Mouse (Mus musculus): ENCODE measurements around the gene Zfp977.
"Not testable (repeated sequence)": the region's sequence is repeated elsewhere in the genome, so short reads cannot be mapped to it uniquely, and the experiment has no call there.

The Zfp977 gene

DNA sequence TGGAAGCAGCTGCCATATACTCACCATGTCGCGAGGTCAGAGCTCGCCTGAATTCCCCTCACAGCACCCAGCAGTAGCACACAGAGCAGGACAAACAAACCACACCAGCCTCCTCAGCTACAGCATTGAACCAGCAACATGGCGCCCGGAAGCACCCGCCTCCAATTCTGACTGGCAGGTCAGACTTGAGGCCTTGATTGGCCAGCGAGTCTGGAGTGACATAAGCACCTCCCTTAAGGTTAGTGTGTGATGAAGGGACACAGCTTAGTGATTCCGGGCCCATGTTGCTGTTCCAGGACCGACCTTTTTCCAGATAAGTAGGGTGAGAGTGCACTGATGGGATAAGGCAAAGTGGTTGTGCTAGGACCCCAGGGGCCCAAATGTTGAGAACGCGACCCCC is at the start of gene Zfp977:
Gene Zfp977, minus strand, starts transcription at position 135 of the 400 bp plus-strand sequence.
- not testable (repeated sequence) for DNase-seq (ENCODE audit: low read depth, low spot score)

DNA sequence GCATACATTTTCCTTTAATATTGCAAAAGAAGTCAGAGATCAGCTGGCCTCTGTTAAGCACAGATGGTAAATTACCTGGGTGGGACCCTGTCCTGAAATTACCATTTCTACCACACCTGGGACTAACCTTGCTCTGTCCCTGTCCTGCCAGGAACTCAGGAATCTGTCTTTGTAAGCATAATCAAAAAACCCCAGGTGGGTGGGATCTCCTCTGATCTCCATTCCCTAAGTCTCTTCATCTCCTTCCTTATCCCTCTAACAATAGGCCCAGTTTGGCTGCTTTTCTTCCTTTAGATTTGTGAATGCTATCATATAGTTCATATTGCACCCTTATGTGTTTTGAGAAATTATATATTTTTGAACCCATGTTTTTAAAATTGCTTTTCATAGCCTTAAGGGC is 38.7 kb upstream of the Zfp977 start:
- DNase-seq (ENCODE audit: low read depth, low spot score), result not testable (repeated sequence)

DNA sequence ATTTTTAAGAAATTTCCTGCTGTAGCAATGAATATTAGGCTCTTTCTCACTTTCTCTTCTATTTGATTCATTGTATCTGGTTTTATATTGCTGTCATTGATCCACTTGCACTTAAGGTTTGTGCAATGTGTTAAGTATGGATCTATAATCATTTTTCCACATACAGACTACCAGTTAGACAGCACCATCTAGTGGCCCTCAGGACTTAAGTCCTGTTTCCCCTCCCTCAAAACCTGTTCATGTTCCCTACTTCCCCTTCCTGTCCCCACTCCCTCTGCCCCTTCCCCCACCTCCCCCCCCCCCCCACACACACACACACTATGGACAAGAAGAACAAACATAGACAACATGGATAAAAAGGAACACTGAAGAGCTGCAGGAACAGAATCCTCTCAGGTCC is 3.3 kb upstream of the Zfp977 start:
- DNase-seq (ENCODE audit: low read depth, low spot score), result not testable (repeated sequence)

DNA sequence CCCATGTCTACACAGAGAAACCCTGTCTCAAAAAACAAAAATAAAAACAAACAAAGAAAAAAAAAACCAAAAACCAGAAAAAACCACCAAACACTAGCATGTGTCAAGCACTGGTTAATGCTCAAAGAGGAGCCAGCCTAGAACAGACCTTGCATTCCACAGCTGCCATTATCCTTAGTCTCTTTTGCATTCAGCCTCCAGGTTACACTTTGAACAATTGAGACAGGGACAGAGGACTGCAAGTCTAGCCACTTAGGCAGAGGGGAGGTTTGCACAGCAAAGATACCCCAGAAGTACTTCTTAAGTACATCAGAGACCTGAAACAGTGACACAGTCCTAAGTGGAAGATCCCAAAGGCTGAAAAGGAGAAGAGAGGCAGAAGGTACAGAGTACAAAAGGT is 1.0 kb downstream of the Zfp977 start:
- not testable (repeated sequence) for DNase-seq (ENCODE audit: low read depth, low spot score)

DNA sequence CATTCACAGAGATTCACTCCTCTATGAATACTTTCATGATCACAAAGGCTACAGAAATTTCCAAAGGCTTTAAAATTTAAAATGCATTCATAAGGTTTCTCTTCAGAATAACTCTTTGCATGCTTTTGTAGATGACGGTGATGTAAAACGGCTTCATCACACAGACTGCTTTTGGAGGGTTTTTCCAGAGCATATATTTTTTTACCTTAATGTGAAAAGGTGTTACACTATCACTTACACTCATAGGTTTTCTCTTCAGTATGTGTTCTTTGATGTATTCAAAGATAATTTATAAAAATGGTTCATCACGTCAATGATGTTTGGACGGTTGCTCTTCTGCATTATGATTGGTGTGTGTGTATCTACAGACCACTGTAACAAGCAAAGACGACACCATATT is 13.9 kb downstream of the Zfp977 start, which contains the start of gene Gm21028:
Gene Gm21028, minus strand, starts transcription at position 101 of the 400 bp plus-strand sequence.
- DNase-seq (ENCODE audit: low read depth, low spot score), result no peak

DNA sequence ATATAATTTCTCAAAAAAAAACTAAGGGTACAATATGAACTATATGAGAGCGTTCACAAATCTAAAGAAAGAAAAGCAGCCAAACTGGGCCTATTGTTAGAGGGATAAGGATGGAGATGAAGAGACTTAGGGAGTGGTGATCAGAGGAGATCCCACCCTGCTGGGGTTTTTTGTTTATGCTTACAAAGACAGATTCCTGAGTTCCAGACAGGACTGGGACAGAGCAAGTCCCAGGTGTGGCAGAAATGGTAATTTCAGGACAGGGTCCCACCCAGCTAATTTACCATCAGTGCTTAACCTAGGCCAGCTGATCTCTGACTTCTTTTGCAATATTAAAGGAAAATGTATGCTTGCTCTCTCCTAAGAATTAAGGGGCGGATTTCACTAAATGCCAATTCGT is 40.6 kb downstream of the Zfp977 start:
- no peak for DNase-seq (ENCODE audit: low read depth, low spot score)

Measured in embryo, embryonic 11.5 days (tissue).